Mouse (Mus musculus): ENCODE data around the gene Mgat5. TPM values are rescaled to one million over a fixed set of nuclear protein-coding genes. Genes with fewer than 3 reads are reported as not detected.

The Mgat5 gene
- total RNA-seq, 2 experiments from 2014 or later = 12.4 to 14.3 TPM

DNA sequence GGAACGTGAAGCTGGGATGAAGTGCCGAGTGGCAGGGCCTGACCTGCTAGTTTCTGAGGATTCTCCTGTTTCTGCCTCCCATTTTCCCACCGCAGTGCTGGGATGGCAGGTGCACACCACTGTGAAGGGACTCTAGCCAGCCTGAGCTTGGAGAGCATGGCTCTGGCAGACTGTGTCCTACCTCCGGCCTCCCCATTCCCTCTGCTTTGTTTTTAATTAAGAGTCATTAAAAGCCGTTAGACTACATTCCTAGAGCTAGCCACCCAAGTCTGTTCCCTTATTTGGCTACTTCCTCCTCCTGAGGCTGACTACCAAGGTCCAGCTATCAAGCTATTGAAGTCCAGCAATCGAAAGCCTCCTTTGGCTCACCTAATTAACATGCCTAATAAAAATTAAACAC lies 56.2 kb downstream of the Mgat5 start:
- DNase-seq = no peak

DNA sequence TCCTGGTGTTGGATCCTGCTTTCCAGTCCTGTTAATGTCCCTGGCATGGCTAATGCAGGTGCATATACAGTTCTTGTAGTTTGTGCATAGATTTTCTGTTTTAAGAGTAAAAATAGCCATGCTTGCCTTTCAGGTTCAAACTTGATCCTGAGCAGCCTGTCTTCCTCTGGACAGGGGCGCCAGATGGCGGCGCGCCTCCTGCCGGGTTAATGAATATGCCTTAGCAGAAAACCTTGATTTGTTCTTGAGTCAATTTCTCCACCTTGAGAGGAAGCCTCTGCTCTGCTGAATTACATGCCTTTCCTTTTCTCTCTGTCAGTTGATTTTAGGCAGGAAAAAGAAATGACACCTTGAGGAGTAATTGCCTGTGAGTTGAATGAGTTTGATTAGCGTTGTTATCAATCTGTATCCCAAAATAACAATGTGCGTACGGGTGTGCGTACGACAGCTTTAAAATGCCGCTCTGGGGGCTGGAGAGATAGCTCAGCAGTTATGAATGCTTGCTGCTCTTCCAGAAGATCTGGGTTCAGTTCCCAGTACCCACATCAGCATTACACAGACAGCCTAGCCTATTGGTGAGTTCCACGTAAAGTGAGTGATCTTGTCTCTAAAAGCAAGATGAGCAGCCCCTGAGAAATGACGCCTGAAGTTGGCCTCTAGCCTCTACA lies 57.5 kb downstream of the Mgat5 start:
- no peak for DNase-seq

DNA sequence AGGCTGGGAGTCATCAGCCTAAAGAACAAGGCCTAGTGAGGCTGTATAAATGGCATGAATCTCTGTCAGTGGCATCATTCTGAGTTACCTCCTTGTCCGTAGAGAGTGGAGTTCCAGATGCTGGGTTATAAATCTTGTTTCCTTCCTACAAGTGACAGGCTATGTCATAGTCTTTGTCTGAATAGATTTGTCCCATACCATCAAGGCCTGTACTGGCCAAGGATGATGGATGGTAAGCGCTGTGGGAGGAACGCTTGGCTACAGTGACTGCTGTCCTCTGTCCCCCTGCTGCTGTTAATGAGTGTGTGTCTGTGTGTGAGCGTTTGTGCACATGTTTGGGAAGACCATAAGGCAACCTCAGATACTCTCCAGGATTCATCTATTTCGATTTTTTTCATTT lies 63.2 kb downstream of the Mgat5 start:
- DNase-seq = no peak

DNA sequence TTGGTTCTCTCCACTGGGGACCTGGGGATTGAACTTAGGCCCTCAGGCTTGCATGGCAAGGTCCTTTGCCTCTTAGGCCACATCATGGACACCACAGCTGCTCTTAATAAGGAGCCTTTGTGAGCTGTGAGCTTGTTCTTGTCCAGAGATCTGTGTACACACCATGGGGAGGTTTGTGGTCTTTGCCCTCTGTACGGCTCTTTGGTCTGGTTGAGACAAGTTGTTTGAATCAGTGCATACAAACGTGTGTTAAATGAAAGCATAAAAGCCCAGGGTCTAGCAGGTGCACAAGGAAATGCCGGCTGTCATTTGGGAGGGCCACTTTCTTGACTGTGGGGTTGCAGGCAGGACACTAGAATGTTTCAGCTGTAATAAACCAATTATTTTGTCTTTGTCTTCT lies 64.5 kb downstream of the Mgat5 start:
- no peak for DNase-seq

DNA sequence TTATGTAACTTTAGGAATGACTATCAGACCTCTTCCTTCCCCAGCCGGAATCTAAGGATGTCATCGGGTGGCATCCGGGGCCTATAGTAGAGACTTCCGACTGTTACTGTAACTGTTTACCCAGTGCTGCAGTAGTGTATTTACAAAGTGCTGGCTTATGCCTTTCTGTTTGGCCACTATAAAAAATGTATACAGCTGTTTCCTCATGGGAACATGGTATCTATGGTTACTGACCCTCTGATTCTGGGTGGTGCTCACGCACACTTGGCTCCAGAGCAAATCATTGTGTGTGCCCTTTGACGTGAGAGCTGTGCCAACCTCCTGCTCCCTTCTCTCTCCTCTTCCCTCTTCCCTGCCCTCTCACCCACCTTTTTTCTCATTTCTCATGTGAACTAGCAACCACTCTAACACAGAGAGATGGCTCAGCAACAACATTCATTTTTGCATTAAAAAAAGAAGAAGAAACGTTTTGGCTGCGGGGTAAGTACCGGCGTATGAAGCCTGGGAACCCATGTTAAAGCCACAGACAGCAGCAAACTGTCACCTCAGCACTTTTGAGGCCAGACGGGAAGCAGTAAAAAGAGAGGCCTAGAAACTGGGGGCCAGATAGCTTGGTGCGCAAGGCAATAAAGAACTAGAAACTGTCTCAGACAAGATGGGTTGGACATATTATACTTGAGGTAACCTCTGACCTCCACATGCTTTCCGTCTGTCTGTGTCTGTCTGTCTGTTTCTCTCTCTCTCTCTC lies 65.6 kb downstream of the Mgat5 start:
- DNase-seq = no peak

DNA sequence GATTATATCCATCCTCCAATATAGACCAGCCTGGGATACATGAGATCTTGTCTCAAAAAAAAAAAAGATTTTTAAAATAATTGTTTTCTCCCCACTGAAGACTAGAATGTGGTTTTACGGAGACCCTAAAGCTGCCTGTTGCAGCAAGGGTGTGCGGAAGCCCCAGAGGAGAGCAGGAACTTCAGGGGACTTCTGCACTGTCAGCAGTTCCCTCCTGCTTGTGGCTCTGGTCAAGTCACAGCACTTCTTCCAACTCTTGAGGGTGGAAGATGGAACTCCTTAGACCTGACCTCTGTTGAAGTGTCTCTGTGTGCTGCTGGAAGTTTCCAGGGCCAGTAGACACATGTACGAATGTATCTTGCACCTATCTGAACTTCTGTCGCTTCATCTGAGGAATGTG lies 66.3 kb downstream of the Mgat5 start:
- no peak for DNase-seq

DNA sequence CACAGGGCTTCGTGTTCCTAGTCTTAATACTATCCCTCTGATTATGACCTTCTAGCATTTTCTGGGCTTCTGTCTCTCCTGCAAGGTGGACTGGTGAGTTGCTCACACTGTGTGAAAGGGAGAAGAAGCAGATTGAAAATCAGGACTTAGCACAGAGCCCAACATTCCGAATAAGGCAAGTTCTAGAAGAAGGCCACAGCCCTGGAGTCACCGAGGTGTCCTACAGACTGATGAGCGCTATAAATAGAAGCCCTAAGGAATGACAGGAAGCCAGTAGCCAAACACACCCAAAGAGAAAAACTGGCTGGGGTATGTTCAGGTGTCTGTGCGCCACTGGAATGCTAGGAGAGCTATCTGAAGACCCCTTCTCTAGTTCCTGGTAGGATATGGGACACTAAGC lies 68.5 kb downstream of the Mgat5 start:
- DNase-seq = no peak

DNA sequence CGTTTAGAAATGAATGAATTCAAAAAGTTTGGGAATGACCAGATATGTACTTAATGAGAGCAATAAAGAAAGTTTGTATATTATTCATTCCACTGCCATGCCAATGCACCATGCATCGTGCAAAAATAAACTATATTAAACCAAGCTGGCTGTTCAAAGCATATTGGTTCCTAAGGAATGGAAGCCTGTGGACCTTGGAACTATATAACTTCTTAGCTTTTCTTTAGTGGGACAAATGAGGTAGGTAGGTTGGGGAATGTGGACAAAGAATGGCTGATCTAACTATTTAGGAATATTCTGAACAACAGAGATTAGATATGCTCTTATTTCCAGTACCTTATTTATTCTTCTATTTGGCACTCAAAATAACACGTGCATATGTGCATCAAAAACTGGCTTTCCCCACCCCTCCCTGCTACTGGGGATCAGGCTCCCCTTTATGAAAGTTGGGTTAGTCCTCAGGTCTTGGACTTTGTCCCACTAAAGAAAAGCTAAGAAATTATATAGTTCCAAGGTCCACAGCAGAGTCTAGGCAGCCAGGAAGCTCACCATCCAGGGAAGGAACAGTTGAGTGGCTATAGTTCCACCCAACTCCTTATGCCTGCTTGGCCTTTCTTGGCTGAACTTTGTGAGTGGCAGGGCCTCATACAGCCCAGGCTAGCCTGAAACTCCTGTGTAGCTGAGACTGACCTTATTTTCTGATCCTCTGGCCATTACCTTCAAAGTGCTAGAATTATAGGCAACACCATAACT lies 70.9 kb downstream of the Mgat5 start:
- DNase-seq = no peak

DNA sequence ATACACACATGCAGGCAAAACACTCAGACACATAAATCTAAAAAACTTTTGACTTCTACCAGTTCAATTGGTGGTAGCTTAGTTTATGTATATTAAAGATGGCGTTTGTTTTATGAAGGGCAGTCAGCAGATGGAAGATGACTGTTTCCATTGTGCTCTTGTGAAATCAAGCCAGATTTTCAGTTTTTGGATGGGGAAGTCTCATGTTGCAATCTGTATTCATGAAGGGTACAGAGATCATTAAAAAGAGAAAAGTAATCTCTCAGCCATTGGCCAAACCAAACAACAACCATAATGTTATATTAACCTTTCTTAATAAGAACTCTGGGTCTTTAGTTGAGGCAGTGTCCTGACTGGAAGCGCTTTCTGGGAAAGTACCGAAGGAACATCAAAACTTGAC lies 73.3 kb downstream of the Mgat5 start:
- no peak for DNase-seq

DNA sequence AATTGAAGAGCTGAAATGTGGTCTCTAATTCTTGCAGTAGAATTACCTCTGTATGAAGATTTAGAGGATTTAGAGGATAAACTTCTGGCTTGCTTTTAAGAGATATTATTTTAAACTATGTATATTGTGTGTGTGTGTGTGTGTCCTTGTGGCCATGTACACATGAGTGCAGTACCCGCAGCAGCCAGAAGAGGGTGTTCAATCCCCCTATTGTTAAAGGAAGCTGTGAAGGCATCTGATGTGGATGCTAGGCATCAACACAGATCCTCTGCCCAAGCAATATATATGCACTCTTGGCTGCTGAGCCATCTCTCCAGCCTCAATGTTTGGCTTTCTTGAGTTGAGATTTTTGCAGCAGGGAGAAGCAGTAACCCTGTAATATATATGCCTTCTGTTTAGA lies 75.4 kb downstream of the Mgat5 start:
- peak; percentile 29 for DNase-seq

DNA sequence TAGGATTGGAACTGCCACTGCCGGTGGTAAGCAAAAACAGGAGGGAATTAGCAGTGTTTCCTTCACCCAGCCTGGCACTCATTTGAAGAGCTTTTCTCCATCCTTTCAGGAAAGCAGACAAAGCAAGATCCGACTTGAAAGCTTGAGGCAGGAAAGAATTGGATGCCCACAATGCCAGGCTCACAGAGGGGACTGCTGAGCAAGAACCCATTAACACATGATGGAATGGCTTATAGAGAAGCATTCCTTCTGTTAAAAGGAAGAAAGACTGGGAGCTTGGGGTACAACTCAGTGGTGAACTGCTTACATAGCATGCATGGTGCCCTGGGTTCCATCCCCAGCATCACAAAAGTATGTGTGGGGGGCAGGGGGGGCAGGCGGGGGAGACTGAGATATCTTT lies 80.2 kb downstream of the Mgat5 start:
- no peak for DNase-seq

DNA sequence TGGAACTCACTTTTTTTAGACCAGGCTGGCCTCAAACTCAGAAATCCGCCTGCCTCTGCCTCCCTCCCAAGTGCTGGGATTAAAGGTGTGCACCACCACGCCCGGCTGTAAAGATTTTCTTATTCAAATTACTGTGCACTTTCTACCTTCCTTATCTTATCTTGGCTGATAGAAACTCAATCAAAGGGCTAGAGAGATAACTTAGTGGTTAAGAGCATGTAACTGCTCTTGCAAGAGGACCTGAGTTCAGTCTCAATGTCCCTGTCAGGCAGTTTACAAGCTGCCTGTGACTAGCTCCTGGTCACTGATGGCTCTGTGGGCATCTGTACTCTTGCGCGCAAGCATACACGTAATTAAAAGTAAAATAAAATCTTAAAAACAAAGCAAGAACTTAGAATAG lies 82.7 kb downstream of the Mgat5 start:
- no peak for DNase-seq

DNA sequence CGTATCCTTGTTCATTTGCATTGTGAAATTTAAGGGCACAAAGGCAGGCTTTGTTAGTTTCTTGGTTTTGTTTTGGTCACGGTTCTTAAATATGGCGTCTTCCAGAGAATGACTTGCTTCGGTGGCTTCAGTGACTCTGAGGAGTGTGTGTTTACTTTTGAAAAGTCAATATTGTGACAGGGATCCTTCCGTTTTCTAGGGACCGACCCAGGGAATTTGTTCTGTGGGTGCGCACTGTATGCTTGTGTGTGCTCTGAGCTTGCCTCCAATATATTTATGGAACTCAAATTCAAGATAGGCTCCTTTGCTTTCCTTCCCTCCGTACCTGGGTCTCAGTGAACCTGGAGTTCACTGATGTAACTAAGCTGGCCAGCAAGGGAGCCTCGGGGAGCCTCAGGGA lies 86.1 kb downstream of the Mgat5 start:
- DNase-seq = no peak

DNA sequence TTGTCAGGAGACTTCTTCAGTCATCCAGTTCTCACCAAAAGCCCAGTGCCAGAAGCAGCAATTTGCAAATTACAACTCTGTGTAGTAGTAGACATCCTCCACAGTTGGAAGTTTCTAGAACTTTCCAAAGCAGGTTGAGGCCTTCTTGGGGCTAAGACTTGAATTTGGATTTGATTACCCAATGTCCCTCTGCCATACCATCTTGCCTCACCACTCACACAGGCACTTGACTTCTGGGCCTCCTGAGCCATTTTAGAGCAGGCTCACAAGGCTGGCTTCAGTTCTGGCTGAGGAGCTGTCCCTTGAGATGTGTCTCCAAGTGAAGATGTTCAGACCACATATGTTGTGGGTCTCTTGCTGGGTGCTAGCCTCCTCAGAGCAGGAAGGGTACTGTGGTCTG lies 86.9 kb downstream of the Mgat5 start:
- no peak for DNase-seq

DNA sequence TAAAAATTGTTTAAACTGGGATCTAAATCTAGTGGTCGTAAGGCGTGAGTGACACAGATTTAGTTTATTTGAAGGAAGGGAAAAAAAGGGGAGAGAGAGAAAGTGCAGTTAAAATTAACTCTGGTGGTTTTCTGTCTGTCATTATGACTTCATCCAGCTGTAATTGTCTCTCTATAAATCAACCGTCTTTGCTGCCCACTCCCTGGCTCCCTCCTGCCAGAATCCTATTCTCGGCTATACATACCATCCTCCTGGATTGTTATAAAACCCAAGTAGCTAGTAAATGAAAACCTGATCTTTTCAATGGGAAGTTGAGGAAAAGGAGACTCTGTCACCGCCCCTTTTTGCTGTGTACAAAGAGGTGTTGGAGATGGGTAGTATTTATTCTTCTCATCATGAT lies 88.5 kb downstream of the Mgat5 start:
- no peak for DNase-seq

DNA sequence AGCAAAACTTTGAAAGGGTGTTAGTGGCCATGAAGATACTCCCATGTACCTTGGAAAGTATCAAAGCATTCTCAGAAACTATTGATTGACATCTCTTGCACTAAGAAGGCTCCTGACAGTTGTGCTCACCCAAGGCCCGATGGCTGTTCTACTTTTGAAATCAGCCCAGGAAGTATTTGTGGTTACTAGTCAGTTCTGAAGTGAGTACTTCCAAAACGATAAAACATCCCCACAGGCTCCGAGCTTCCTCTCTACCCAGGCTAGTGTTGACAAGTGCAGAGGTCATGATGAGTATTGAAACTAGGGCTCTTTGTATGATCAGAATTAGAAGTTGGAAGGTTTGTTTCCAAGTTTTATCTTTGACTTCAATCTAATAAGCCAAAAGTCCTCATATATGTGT lies 92.0 kb downstream of the Mgat5 start:
- no peak for DNase-seq

DNA sequence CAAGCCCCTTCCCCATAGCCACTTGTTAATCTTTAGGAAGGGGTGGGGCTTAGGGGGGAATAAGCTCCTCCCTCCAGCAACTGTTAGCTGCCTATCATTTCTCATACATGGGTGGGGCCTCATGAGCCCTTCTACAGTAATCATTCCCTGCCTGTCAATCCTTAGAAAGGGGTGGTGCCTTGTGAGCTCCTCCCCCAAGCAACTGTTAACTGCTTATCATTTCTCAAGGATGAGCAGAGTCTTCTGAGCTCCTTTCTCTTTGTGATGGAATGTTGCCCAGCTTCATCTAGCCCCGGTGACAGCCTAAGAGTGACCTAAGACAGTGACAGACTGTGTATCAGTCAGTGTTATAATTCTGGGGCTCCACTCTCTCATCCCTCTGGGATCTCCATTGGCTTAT lies 95.0 kb downstream of the Mgat5 start:
- no peak for DNase-seq

DNA sequence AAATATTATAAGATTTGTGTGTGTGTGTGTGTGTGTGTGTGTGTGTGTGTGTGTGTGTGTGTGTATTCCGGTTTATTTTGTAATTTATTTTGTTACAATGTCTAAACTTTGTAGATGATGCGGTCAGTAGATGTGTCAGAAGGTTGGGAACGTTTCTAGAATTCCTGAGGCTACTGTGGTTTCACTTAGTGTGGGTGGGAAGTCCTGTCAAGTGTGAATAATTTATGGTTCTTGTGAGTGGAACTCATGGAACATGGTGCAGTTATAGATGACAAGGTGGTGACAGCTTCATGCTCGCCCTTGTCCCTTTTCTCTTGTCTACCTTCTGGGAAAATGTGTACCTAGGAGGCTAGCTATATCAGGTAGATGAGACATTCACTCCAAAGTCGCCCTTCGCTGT lies 96.2 kb downstream of the Mgat5 start:
- no peak for DNase-seq

DNA sequence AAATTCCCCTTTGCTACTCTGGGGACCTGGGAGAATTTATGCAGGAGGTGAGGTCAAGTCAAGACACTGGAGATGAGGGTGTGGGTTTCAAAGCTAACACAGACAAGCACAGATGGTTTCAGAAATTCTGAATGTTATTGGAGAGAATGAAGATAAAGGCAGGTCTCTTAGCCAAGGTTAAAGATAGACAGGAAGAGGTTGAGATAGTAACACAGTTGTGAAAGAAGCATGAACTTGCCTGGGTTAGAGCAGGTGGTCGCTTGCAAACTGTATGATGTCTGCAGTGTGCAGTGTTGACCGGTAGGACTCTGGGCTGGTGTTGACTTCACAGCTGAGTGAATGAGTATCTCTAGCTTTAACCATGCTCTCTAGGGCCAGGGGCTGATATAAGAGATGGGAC lies 97.8 kb downstream of the Mgat5 start:
- no peak for DNase-seq

DNA sequence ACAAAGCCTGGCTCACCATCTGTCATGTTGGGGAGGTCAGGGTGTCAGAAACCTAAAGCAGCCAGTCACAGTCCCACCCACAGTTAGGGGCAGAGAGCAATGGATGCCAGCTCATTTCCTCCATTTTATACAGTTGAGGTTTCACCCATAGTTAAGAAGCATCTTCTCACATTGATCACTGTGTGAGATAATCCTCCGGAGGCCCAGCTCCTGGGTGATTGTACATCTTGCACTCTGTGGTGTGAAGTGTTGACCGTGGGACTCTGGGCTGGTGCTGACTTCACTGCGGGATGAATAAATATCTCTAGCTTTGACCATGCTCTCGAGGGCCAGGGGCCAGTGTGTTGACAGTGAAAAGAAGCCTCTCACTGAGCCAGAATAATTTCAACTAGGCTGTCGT lies 99.0 kb downstream of the Mgat5 start:
- no peak for DNase-seq

DNA sequence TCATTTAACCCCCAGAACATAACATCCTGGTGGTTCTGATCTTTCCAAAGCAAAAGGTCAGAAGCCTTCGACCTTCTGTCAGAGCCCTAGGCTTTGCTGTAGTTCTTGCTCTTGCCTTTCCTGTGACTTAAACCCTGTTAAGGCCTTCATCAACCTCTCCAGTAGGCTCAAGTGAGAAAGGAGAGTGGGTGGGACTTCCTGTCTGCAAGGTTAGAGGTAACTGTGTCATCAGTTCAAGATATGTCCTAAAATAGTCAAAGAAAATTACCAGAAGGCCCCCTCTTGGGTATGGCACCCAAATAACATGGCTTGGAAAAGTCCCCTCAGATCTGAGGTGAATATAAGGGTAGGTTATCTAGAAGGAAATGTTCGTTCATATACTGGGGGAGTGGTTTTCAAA lies 99.5 kb downstream of the Mgat5 start:
- DNase-seq = no peak

DNA sequence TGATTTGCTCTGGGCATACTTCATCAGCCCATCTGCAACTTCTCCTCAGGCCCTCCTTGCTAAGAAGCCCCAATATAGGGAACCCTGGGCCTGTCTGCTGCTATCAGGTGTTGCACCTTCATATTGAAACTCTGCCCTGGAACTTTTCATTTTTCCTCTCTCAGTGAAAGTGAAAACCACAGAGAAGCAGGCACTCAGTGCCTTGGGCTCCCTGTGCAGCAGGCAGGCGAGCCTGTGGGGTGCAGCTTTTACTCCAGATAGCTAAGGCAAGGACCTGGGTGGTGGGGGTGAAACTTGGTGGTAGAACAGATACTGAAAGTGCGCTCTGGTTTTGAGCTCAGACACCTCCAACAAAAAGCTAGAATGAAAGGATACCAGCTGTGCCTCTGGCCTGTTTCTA lies 100.8 kb downstream of the Mgat5 start:
- DNase-seq = no peak

DNA sequence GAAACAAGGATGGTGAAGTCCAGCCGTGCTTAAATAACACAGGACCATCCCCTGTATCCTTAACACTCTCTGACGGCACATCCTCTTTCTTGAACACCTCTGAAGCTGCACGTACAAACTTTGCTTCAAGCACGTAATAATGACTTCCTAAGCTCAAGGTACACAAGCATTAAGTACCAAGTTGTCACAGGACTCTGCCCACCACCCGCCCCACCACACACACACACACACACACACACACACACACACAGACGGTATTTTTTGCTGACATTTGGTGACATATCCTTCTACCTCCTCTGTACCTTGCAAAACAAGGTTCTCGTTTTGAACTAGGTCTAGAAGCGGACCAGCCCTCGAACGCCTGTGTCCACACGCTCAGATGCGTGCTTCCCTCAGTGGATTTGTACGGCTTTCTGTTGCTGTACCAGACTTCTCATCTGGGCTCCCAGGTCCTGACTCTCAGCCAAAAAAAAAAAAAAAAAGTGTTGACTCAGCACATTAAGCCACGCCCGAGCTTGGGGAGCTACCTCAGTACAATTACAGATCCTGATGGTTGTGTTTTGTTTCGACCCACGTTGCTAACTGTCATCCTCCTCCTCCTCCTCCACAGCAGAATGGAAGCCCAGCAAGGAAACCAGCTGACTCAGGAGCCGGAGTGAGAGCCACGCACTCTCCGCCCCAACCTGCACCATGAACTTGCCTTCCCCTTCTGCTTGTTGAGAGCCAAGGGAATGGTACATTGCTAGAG lies 101.4 kb downstream of the Mgat5 start:
- DNase-seq = no peak
